ENCODE assay signal across 9 mouse cellular contexts in the genomic region with DNA sequence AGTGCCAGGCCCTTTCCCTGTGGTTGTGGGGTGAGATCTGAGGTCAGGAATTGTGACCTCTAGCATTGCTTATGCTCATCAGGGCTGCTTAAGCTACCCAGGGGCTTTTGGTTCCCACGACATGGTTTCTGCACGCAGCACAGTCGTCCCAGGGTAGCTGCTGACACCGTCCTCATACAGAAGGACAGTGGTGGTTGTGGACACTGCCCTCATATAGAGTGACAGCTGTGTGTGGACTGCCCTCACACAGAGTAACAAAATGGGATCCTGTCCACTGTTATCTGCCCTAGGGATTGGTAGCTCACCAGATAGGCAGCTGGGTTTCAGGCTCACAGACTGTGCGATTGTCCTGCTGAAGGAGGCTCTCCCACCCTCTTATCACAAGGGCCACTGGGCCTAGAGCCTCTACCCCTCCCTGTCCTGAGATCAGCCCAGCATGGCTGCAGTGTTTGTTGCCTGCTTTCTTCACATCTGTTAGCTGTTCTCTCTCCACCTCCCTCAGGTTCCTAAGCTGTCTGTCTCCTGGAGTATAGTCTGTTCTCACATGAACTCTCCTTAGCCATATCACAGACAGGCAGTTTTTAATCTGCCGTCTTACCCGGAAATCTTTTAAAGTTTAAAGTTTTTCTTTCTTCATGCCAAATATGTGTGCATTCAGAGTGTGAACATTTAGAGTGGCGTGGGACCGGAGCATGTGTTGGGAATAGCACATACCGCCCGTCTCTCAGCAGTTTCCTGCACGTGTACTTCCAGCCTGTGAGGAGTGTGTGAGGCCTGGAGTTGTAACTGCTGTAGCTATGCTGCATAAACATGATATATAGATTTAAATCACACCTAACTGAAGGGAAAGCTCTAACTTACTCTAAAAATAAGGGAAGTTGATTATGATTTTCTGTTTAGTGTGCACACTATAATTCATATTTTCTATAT. TPM values are rescaled to one million over a fixed set of nuclear protein-coding genes. Genes with fewer than 3 reads are reported as not detected.
DNase-seq lines count a peak whose midpoint lies in the region; ATAC-seq and TF ChIP-seq lines count a peak whose summit lies in the region.
"Had no signal": no experiment of that assay in that cellular context is flagged by ENCODE, and none has a peak within 500 bp of the region (broad histone marks: within the 10 kb centered on the region; RNA-seq: fewer than 3 reads in every experiment).

No protein-coding gene starts in this region.

- DNase-seq in embryo, embryonic 11 days, result peak; percentile 22
- DNase-seq in embryo, embryonic 10 days (ENCODE audit: low spot score), result no peak
- no peak for DNase-seq in stomach, postnatal 0 days (ENCODE audit: low spot score)
- peak; percentile 11 for DNase-seq in limb, embryonic 14.5 days (ENCODE audit: low spot score)
- DNase-seq in testis, postnatal 14 days (ENCODE audit: low spot score), result peak; percentile 48
- DNase-seq in adrenal gland, postnatal 36 days, result no peak
- DNase-seq in thymus, adult 18-20 months, result no peak
- DNase-seq: kidney, postnatal 14 days had no signal

- peak; percentile 73; the same call in 1 of the 2 replicates for ATAC-seq in stomach, embryonic 14.5 days (ENCODE audit: insufficient number of reproducible peaks, insufficient read depth, low FRiP score, low read depth)
- no peak; the same call in 1 of the 2 replicates for ATAC-seq in stomach, postnatal 0 days (ENCODE audit: low FRiP score, low TSS enrichment)
- 0 out of 2 replicates have a peak, but pooled peaks have one; percentile 17 for ATAC-seq in limb, embryonic 14.5 days (ENCODE audit: low FRiP score, low read depth)

- H3K9me3 ChIP-seq in stomach, embryonic 14.5 days (ENCODE audit: control insufficient read depth, low read depth, low read length), result no peaks in the 10 kb centered on the region
- H3K9me3 ChIP-seq in stomach, postnatal 0 days (ENCODE audit: control insufficient read depth, low read length), result no peaks in the 10 kb centered on the region
- no peaks in the 10 kb centered on the region for H3K9me3 ChIP-seq in limb, embryonic 14.5 days (ENCODE audit: control insufficient read depth, low read length)

- TF ChIP-seq POLR2A in limb, embryonic 14.5 days (IDR thresholded peaks at IDR 0.05; ENCODE audit: borderline replicate concordance, extremely low read depth, insufficient read depth, insufficient read length), result no peak

- H3K4me1 ChIP-seq in stomach, embryonic 14.5 days (ENCODE audit: control insufficient read depth, insufficient read depth, low read length), result peaks cover 5% of the 10 kb centered on the region; the same call in 1 of the 2 replicates
- H3K4me1 ChIP-seq in stomach, postnatal 0 days (replicated peaks; ENCODE audit: control insufficient read depth, insufficient read depth), result no peaks in the 10 kb centered on the region
- peaks cover 11% of the 10 kb centered on the region for H3K4me1 ChIP-seq in limb, embryonic 14.5 days (ENCODE audit: control insufficient read depth, insufficient read depth, low read length)

- H3K4me3 ChIP-seq in stomach, embryonic 14.5 days (ENCODE audit: low read depth, low read length), result no peak overlapping the region
- no peak overlapping the region for H3K4me3 ChIP-seq in stomach, postnatal 0 days (ENCODE audit: low read depth, low read length)
- no peak overlapping the region for H3K4me3 ChIP-seq in limb, embryonic 14.5 days (replicated peaks; ENCODE audit: low read length)

- H3K27me3 ChIP-seq in stomach, embryonic 14.5 days (ENCODE audit: control insufficient read depth, insufficient read depth, low read length), result no peaks in the 10 kb centered on the region
- no peaks in the 10 kb centered on the region for H3K27me3 ChIP-seq in stomach, postnatal 0 days (ENCODE audit: control insufficient read depth, insufficient read depth, low read length)
- H3K27me3 ChIP-seq in limb, embryonic 14.5 days (ENCODE audit: control insufficient read depth, insufficient read depth, low read length), result no peaks in the 10 kb centered on the region

- no peaks in the 10 kb centered on the region for H3K36me3 ChIP-seq in stomach, embryonic 14.5 days (ENCODE audit: control insufficient read depth, insufficient read depth, low read length)
- no peaks in the 10 kb centered on the region for H3K36me3 ChIP-seq in stomach, postnatal 0 days (ENCODE audit: control insufficient read depth, insufficient read depth, low read length)
- H3K36me3 ChIP-seq in limb, embryonic 14.5 days (ENCODE audit: control insufficient read depth, insufficient read depth, low read length), result no peaks in the 10 kb centered on the region

- H3K4me2 ChIP-seq in stomach, embryonic 14.5 days (replicated peaks; ENCODE audit: low read depth, low read length), result no peak overlapping the region
- H3K4me2 ChIP-seq in stomach, postnatal 0 days (replicated peaks; ENCODE audit: low read depth), result no peak overlapping the region
- H3K4me2 ChIP-seq in limb, embryonic 14.5 days (replicated peaks; ENCODE audit: low read depth, low read length, severe bottlenecking), result no peak overlapping the region

- no peak overlapping the region for H3K27ac ChIP-seq in stomach, embryonic 14.5 days (ENCODE audit: low read length)
- H3K27ac ChIP-seq in stomach, postnatal 0 days (replicated peaks), result no peak overlapping the region
- 0 out of 2 replicates have a peak overlapping the region, but pooled peaks have one; percentile 2 for H3K27ac ChIP-seq in limb, embryonic 14.5 days (replicated peaks; ENCODE audit: low read depth, low read length)

- TF ChIP-seq CTCF in stomach, postnatal 0 days (IDR thresholded peaks at IDR 0.05; ENCODE audit: low read depth), result no peak

- no peak overlapping the region for H3K9ac ChIP-seq in stomach, embryonic 14.5 days (replicated peaks; ENCODE audit: low read depth, low read length)
- no peak overlapping the region for H3K9ac ChIP-seq in stomach, postnatal 0 days (ENCODE audit: low read length)
- H3K9ac ChIP-seq in limb, embryonic 14.5 days (ENCODE audit: low read depth, low read length, severe bottlenecking), result no peak overlapping the region

- WGBS in stomach, embryonic 14.5 days, result 78% methylated on average over 12 of the region's 12 CpGs
- WGBS in stomach, postnatal 0 days, result 83% methylated on average over 12 of the region's 12 CpGs
- WGBS in limb, embryonic 14.5 days, result 74% methylated on average over 12 of the region's 12 CpGs

- no peak for TF ChIP-seq EP300 in stomach, postnatal 0 days (optimal IDR thresholded peaks at IDR 0.05)

RNA-seq across cellular contexts. Expression of gene Pigk, which starts 43.8 kb away (rescaled TPM):
- polyA plus RNA-seq in stomach, embryonic 14.5 days (2014; fragmentation: Nextera tagmentation; extraction: Ambion mirVana), result 51.4 and 55.2 TPM in 2 replicates
- polyA plus RNA-seq in stomach, postnatal 0 days (2015; fragmentation: Nextera tagmentation; extraction: Ambion mirVana), result 36.8 and 40.9 TPM in 2 replicates
- polyA plus RNA-seq in limb, embryonic 14.5 days (2012; rRNA removed), result 17.3 and 20.4 TPM in 2 replicates
- polyA plus RNA-seq in limb, embryonic 14.5 days (2014; fragmentation: Nextera tagmentation; extraction: Ambion mirVana), result 53.1 and 61.7 TPM in 2 replicates
- 10 to 100 TPM; 58.8 to 69.0 TPM for total RNA-seq in adrenal gland, postnatal 36 days (2021)

Comparison
In these comparisons a context has a peak if more than half of its experiments do, and no peak if none do; other contexts are left out.
1. DNase-seq: peak in embryo, embryonic 11 days (single experiment), limb, embryonic 14.5 days (single experiment) and testis, postnatal 14 days (single experiment); none in embryo, embryonic 10 days (single experiment), stomach, postnatal 0 days (single experiment), adrenal gland, postnatal 36 days (0 of 2) and thymus, adult 18-20 months (0 of 2).